Comparison of ENCODE assay signal across 21 mouse cellular contexts in the genomic region with DNA sequence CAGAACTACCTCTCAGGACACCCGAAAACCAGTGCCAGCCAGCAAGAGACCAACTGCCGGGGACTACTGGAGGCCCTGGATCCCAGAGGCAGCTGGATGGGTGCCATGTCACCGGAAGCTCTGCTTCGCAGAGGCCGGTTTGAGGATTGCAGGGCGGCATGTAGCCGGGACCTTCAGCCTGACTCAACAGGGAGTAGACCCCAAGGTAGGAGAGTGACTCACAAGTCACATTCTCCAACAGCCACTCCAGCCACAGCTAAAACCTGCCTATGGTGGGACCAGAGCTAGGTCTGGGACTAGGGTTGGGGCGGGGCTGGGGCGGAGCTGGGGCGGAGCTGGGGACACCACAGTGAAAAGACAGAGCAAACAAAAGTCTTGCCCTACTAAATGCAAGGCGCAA. TPM values are rescaled to one million over a fixed set of nuclear protein-coding genes. Genes with fewer than 3 reads are reported as not detected.
DNase-seq lines count a peak whose midpoint lies in the region; ATAC-seq and TF ChIP-seq lines count a peak whose summit lies in the region.
"Had no signal": no experiment of that assay in that cellular context is flagged by ENCODE, and none has a peak within 500 bp of the region (broad histone marks: within the 10 kb centered on the region; RNA-seq: fewer than 3 reads in every experiment).

No protein-coding gene starts in this region.

- no peak overlapping the region for H3K4me2 ChIP-seq in intestine, embryonic 14.5 days (ENCODE audit: low read length)
- H3K4me2 ChIP-seq in intestine, postnatal 0 days (replicated peaks; ENCODE audit: low read depth) = no peak overlapping the region
- H3K4me2 ChIP-seq in lung, postnatal 0 days (replicated peaks; ENCODE audit: low read depth, low read length) = no peak overlapping the region
- H3K4me2 ChIP-seq: embryonic facial prominence, embryonic 13.5 days; forebrain, embryonic 13.5 days had no signal

- H3K4me1 ChIP-seq in intestine, embryonic 14.5 days (replicated peaks; ENCODE audit: control insufficient read depth, insufficient read depth, low read length) = no peaks in the 10 kb centered on the region
- H3K4me1 ChIP-seq in intestine, postnatal 0 days (replicated peaks; ENCODE audit: control insufficient read depth, insufficient read depth, low read length) = no peaks in the 10 kb centered on the region
- no peaks in the 10 kb centered on the region for H3K4me1 ChIP-seq in lung, postnatal 0 days (ENCODE audit: insufficient read depth, low read depth, low read length)
- H3K4me1 ChIP-seq: forebrain, embryonic 13.5 days had no signal

- no peak overlapping the region for H3K9ac ChIP-seq in intestine, embryonic 14.5 days (ENCODE audit: low read length)
- no peak overlapping the region for H3K9ac ChIP-seq in intestine, postnatal 0 days (ENCODE audit: low read depth, low read length)
- H3K9ac ChIP-seq in lung, postnatal 0 days (replicated peaks; ENCODE audit: low read depth) = no peak overlapping the region
- H3K9ac ChIP-seq: embryonic facial prominence, embryonic 13.5 days; forebrain, embryonic 13.5 days had no signal

- no peaks in the 10 kb centered on the region for H3K9me3 ChIP-seq in intestine, embryonic 14.5 days (ENCODE audit: control insufficient read depth, low read length)
- H3K9me3 ChIP-seq in intestine, postnatal 0 days (ENCODE audit: control insufficient read depth) = no peaks in the 10 kb centered on the region
- no peaks in the 10 kb centered on the region for H3K9me3 ChIP-seq in lung, postnatal 0 days (ENCODE audit: low read length)
- H3K9me3 ChIP-seq: embryonic facial prominence, embryonic 13.5 days; forebrain, embryonic 13.5 days had no signal

- H3K27me3 ChIP-seq in intestine, embryonic 14.5 days (replicated peaks; ENCODE audit: control insufficient read depth, insufficient read depth, low read length) = no peaks in the 10 kb centered on the region
- H3K27me3 ChIP-seq in intestine, postnatal 0 days (replicated peaks; ENCODE audit: control insufficient read depth, insufficient read depth, low read length) = no peaks in the 10 kb centered on the region
- no peaks in the 10 kb centered on the region for H3K27me3 ChIP-seq in lung, postnatal 0 days (replicated peaks; ENCODE audit: insufficient read depth, low read length)

- no peak overlapping the region for H3K27ac ChIP-seq in intestine, embryonic 14.5 days (ENCODE audit: low read depth)
- no peak overlapping the region for H3K27ac ChIP-seq in intestine, postnatal 0 days (ENCODE audit: low read depth, low read length)
- H3K27ac ChIP-seq in lung, postnatal 0 days (ENCODE audit: low read length) = no peak overlapping the region
- H3K27ac ChIP-seq: embryonic facial prominence, embryonic 13.5 days; forebrain, embryonic 13.5 days; heart, adult 2 months; hindbrain, postnatal 0 days; macrophage had no signal

- ATAC-seq in intestine, embryonic 14.5 days (replicated peaks; ENCODE audit: low FRiP score, low TSS enrichment, low read depth) = peak; percentile 75
- ATAC-seq in intestine, postnatal 0 days = no peak
- peak; percentile 71 for ATAC-seq in lung, postnatal 0 days
- ATAC-seq: CD4-positive, CD25-positive, alpha-beta regulatory T cell, adult 4 months; forebrain, embryonic 13.5 days; hindbrain, postnatal 0 days had no signal

- WGBS in intestine, embryonic 14.5 days = 50% methylated on average over 11 of the region's 11 CpGs
- WGBS in intestine, postnatal 0 days = 42% methylated on average over 11 of the region's 11 CpGs
- WGBS in lung, postnatal 0 days = 32% methylated on average over 11 of the region's 11 CpGs

- TF ChIP-seq CTCF in intestine, postnatal 0 days (IDR thresholded peaks at IDR 0.05; ENCODE audit: low read depth) = no peak
- TF ChIP-seq CTCF in lung, postnatal 0 days (IDR thresholded peaks at IDR 0.05) = no peak

- no peak overlapping the region for H3K4me3 ChIP-seq in intestine, embryonic 14.5 days (ENCODE audit: low read depth, low read length)
- no peak overlapping the region for H3K4me3 ChIP-seq in intestine, postnatal 0 days (ENCODE audit: low read depth, low read length)
- H3K4me3 ChIP-seq in lung, postnatal 0 days (ENCODE audit: low read depth, low read length) = no peak overlapping the region
- H3K4me3 ChIP-seq: embryonic facial prominence, embryonic 13.5 days; forebrain, embryonic 13.5 days; heart, adult 2 months had no signal

- no peak for DNase-seq in intestine, embryonic 14.5 days (ENCODE audit: low spot score)
- peak; percentile 28 for DNase-seq in lung, postnatal 0 days (ENCODE audit: low spot score)
- no peak for DNase-seq in lung, postnatal 36 days
- peak; percentile 81 for DNase-seq in R1 (ENCODE audit: low read depth, low spot score)
- peak; percentile 26 for DNase-seq in c-Kit-positive CD71-positive TER-119-positive erythroid progenitor cells, embryonic 14.5 days (ENCODE audit: low spot score)
- no peak for DNase-seq in embryo, embryonic 10.5 days (ENCODE audit: low spot score)
- no peak for DNase-seq in layer of hippocampus, postnatal 14 days (ENCODE audit: low spot score in 2 of 2)
- DNase-seq: cerebellum, adult 11 months; heart, adult 2 months; heart, postnatal 10 days; right cerebral cortex, postnatal 25 days; thymus, postnatal 25 days had no signal

- no peak for TF ChIP-seq EP300 in lung, postnatal 0 days (IDR thresholded peaks at IDR 0.05)

- H3K36me3 ChIP-seq in intestine, embryonic 14.5 days (ENCODE audit: control insufficient read depth, insufficient read depth, low read length) = no peaks in the 10 kb centered on the region
- H3K36me3 ChIP-seq in intestine, postnatal 0 days (ENCODE audit: control insufficient read depth, insufficient read depth) = no peaks in the 10 kb centered on the region
- no peaks in the 10 kb centered on the region for H3K36me3 ChIP-seq in lung, postnatal 0 days (ENCODE audit: insufficient read depth, low read length)
- H3K36me3 ChIP-seq: embryonic facial prominence, embryonic 13.5 days had no signal

RNA-seq across cellular contexts. Expression of a gene that starts 2.1 kb away (rescaled TPM):
- 0.12 and 0.30 TPM in 2 replicates for polyA plus RNA-seq in intestine, embryonic 14.5 days (2014; fragmentation: Nextera tagmentation; extraction: Ambion mirVana)
- polyA plus RNA-seq in intestine, postnatal 0 days (2015; fragmentation: Nextera tagmentation; extraction: Ambion mirVana) = 0.08 TPM in 1 of 2 replicates, not detected in the other
- polyA plus RNA-seq in lung, postnatal 0 days (2015; fragmentation: Nextera tagmentation; extraction: Ambion mirVana) = 0.54 and 0.56 TPM in 2 replicates
- 1 to 10 TPM; 4.0 to 4.4 TPM for total RNA-seq in layer of hippocampus, postnatal 14 days (2021)
- total RNA-seq: liver, adult 2 months had no signal
- polyA plus RNA-seq: CD4-positive, CD25-positive, alpha-beta regulatory T cell, adult 4 months; macrophage had no signal

RNA-seq across cellular contexts. Expression of a gene that starts 30.0 kb away (rescaled TPM):
- polyA plus RNA-seq in intestine, embryonic 14.5 days (2014; fragmentation: Nextera tagmentation; extraction: Ambion mirVana) = not detected in 2 replicates
- polyA plus RNA-seq in intestine, postnatal 0 days (2015; fragmentation: Nextera tagmentation; extraction: Ambion mirVana) = 0.22 and 0.44 TPM in 2 replicates
- 0.06 and 0.07 TPM in 2 replicates for polyA plus RNA-seq in lung, postnatal 0 days (2015; fragmentation: Nextera tagmentation; extraction: Ambion mirVana)
- under 1 TPM; 0.33 to 0.41 TPM for total RNA-seq in layer of hippocampus, postnatal 14 days (2021)
- total RNA-seq: gastrocnemius, adult 18-20 months; heart, adult 2 months; liver, adult 2 months had no signal
- polyA plus RNA-seq: CD4-positive, CD25-positive, alpha-beta regulatory T cell, adult 4 months; large intestine, adult 2 months; macrophage had no signal

RNA-seq across cellular contexts. Expression of a gene that starts 59.5 kb away (rescaled TPM):
- polyA plus RNA-seq in intestine, embryonic 14.5 days (2014; fragmentation: Nextera tagmentation; extraction: Ambion mirVana) = 37.1 and 39.8 TPM in 2 replicates
- 66.9 and 68.5 TPM in 2 replicates for polyA plus RNA-seq in intestine, postnatal 0 days (2015; fragmentation: Nextera tagmentation; extraction: Ambion mirVana)
- 16.8 and 18.9 TPM in 2 replicates for polyA plus RNA-seq in lung, postnatal 0 days (2015; fragmentation: Nextera tagmentation; extraction: Ambion mirVana)
- total RNA-seq in layer of hippocampus, postnatal 14 days (2021) = 10 to 100 TPM; 34.2 to 40.9 TPM

Comparison
In these comparisons a context has a peak if more than half of its experiments do, and no peak if none do; other contexts are left out.
1. DNase-seq: peak in lung, postnatal 0 days (single experiment), R1 (single experiment) and c-Kit-positive CD71-positive TER-119-positive erythroid progenitor cells, embryonic 14.5 days (single experiment); none in intestine, embryonic 14.5 days (single experiment), lung, postnatal 36 days (single experiment), embryo, embryonic 10.5 days (single experiment) and layer of hippocampus, postnatal 14 days (0 of 2).